Mouse (Mus musculus): ENCODE data around the gene Mgrn1.

Gene Mgrn1

DNA sequence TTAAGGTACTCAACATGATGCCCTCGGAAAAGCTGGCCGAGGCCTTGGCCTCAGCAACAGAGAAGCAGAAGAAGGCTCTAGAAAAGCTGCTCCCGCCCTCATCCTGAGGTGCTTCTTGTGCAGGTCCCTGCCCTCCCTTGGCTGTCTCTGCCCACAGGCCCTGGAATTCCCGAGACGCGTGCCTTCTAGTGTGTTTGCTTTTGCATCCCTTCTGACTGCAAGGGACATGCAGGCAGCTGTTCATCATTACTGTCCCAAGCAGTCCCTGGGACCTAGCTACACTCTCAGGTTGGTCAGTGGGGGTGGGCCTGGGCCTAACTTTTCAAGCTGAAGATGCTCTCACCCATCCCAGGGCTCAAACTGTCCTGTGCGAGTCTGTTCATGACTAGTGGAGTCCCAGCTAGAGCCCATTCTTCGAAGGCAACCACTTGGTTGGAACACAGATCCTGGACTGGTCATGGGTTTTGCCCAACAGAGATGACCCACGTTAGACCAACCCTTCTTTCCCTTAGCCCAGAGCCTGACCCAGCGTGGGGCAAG lies 54.3 kb downstream of the Mgrn1 start:
- DNase-seq (ENCODE audit: low read depth, low spot score), result no peak

DNA sequence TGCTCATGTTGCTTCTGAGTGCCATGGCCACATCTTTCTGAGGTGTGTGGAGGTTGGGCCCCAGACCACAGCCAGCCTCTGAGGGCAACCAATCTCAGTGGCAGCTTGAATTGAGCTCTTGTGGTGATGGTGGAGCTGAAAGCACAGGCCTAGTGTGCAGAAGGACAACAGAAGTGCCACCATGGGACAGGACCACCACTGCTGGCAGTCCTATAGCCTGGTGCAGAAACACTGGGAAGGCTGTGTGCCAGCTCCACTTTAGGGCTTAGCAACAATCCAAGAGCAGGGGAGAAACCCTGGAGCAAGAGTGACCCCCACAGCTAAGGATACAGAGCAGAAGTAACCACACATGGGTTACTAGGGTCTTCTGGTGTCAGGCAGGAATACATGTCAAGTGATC lies 55.0 kb downstream of the Mgrn1 start:
- no peak for DNase-seq (ENCODE audit: low read depth, low spot score)

DNA sequence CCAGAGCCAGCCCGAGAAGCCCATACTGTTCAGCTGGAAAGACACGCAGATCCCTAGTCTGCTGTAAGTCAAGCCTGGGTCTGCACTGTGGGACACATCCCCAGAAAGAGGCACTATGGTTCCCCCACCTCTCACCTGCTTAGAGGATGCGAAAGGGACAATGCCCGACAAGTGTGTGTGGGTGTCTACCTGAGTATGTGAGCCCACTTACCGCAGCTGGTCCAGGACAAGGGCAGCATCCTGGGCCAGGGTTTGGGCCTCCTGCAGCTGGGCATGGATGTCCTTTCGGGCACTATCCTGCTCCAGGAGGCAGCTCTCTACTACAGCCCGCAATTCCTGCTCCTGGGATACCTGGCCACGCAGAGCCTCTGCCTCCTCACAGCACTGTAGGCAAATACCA lies 56.8 kb downstream of the Mgrn1 start:
- DNase-seq (ENCODE audit: low read depth, low spot score), result no peak

DNA sequence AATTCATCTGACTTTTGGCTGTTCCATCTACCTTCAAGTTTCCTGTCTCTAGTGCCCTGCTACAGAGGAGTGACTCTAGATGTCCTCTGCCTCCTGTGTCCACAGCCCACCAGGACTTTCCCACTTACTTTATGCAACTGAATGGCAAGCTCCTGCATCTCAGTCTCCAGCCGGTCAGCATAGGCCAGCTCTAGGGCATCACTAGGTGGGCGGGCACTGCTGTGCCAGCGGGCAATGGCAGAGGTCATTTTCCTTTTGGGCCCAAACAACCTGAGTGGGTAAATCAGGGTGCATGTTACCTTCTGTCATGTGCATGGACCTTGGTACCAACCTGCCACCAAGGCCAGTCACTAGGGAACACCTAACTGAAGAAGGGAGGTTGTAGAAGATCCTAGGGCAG lies 57.4 kb downstream of the Mgrn1 start:
- DNase-seq (ENCODE audit: low read depth, low spot score), result no peak

DNA sequence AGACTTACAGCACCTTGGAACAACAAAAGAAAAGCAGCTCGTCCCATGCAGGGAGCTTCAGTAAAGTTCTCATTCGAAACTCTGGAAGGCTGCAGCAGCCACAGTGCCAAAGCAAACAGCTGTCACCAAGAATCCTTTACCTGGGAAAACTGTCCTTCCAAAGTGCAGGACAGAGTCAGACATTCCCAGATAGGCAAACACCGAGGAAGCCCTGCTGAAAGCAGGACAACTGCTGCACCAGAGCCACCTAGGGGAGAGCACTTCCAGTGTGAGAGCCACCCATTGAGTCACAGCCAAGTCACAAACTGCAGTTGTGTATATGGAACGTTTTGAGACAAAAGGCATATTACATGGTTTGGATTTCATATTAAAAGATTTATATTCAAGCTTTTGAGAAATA lies 59.4 kb downstream of the Mgrn1 start:
- DNase-seq (ENCODE audit: low read depth, low spot score), result no peak

DNA sequence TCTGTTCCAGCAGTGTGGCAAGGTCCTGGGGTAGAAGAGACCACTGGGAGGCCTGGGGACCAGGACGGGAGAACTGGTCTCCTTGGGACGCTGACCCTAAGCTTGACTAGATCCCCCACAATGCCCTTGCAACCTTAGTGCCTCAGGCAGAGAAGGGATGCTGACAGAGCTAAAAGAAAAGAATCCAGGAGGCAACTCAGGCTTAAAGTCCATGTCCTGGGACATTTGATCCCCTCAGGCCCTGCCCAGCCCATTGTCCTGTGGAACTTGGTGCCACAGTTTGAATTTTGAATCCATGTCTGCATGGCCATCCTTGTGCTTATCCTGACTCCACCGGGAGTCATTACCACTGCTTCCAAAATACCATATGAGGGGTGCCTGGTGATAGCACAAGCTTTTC lies 60.1 kb downstream of the Mgrn1 start:
- DNase-seq (ENCODE audit: low read depth, low spot score), result no peak

DNA sequence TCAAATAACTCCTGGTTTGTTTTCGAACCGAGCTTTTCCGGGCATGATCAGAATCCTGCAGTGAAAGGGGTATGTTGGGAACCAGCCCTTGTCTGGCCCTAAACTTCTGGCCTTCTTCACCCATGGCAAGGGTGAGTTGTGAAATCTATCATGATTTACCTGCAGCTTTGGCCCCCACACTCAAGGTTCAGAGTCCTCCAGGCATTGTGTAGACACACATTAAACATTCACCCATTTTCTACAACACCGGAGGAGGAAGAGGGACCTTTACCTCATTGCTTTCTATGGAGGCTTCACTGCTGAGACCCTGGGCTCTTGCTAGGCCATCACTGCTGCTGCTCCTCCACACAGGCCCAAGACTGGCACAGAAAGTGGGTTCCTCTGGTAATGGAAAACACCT lies 61.3 kb downstream of the Mgrn1 start:
- DNase-seq (ENCODE audit: low read depth, low spot score), result no peak

DNA sequence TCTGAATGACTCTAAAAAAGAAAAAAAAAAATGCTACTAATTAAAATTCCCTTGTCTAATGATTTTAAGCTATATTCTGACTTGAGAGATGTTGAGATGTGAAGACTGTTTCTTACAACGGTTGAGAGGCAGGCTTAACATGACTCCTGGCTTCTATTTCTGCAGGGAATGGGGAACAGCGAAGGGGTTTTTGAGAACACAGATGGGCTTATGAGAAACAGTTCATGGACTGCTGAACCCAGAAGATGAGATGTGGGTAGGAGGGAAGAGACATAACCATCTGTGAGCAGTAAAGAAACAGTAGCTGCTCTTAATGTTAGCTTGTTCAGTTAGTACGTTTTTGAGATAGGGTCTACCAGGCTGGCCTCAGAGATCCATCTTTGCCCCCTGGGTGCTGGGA lies 70.6 kb downstream of the Mgrn1 start:
- DNase-seq (ENCODE audit: low read depth, low spot score), result no peak

DNA sequence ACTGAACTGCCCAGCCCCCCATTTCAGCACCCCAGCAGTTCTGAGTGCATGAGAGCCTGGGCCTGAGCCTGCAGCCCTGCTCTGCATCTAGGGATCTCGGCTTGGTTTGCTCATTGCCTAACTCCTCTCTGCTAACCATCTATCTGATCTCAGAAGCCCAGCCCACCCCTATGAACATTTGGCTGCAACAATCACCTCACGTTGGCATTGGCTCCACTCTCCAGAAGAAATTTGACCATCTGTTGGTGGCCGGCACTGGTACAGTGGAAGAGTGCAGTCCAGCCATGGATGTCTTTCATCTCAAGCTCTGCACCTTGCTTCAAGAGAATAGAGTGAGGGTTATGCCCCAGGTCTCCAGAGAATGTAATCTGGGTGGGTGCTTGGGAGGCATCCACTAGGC lies 71.4 kb downstream of the Mgrn1 start:
- DNase-seq (ENCODE audit: low read depth, low spot score), result no peak

DNA sequence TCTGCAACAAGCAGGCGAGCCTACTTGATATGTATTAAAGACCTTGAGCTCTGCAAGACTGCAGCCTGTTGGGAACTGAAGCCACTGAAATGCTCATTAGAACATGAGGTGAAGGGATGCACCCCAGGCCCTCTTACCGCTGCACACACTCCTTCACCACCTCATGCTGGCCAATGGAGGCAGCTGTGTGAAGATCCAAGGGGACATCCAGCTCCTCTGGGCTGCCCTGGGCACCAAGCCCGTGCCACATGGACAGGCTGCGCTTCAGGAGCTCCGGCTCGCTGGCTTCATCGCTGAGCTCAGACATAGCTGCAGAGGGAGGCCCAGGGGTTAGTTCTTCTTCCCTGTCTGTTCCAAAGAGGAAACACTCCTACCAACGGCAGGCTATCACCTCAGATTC lies 74.2 kb downstream of the Mgrn1 start:
- no peak for DNase-seq (ENCODE audit: low read depth, low spot score)

DNA sequence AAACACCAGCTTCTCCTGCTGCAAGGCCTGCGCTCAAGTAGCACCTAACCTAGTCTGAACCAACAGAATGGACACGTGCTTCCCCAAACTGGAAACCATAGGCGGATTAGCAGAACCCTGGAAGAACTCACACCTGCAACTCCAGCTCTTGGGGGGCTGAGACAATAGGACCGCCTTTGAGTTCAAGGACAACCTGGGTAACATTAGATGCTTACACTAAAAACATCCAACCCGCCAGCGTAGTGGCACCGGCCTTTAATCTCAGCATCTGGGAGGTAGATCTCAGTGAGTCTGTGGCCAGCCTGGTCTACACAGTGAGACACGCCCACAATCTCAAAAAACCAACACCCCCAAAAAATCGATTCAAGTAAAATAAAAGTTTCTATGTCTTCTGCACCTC lies 77.3 kb downstream of the Mgrn1 start:
- no peak for DNase-seq (ENCODE audit: low read depth, low spot score)

DNA sequence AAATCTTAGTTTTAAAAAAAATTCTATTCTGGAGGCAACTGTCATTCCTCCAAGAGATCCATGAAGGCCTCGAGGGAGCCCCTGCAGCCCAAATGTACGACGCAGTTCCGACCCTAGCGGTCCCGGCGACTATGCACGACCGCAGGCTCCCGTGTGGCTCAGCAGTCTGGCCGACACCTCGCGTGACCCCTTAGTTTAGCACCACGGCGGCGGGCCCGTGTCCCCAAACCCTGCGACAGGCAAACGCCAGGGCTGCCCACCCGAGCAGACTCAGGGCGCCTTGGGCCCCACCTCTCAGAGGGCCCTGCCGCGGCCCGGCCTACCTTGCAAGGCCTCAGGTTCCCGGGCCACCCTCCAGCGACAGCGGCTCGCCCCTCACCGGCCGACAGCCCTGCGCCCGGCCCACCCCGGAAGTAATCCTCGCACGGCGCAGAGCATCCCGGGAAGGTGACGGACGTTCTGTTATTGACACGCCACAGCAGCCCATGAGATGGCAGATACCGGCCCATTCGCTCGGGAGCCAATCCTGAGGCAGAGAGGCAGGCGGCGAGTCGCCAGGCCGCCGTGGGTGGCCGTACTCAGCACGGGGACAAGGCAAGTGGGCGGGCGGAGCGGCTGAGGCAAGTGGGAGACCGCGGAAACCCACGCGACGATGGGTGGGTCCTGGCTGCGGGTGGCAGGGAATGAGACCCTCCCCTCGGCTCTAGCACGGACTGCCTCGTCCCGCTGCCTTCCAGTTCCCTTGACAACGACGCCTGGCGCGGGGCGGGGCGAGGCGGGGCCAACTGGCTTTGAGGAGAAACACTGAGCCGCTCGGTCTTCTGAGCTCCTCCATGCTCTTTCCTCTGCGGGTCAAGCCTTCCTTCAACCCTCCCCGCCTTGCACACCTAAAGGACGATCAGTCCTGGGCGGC lies 78.0 kb downstream of the Mgrn1 start, which contains the start of gene Anks3:
Anks3 (minus strand) TSS at position 409 of the 913 bp plus-strand sequence.
- DNase-seq (ENCODE audit: low read depth, low spot score), result peak; percentile 90

DNA sequence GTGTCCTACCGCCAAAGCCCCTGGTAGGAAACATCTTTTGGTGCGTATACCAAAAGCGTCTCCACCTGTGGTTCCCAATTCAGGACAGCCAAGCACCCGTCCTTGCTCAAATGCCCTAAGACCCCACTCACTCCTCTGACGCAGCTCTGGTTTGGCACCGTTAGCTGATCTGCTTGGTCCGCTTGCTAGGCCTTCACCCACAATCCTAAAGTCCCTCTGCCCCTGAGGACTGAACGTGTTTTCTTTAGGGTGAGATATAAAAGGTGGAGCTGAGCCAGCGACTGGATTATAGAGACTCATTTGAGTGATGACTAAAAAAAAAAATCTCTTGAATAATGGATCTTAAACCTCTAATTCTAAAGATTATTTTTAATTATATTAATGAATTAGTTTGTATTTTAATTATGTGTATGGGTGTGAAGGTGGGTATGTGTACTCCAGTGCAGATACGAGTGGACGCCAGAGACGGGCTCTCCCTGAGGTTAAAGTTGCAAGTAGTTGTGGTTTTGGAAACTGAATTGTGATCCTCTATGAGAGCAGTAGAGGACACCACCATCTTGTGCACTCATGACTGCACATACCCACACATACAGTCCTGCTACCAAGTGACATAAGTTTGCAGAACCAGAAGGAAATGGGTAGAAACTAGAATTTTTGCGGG lies 78.8 kb downstream of the Mgrn1 start:
- peak; percentile 3 for DNase-seq (ENCODE audit: low read depth, low spot score)

DNA sequence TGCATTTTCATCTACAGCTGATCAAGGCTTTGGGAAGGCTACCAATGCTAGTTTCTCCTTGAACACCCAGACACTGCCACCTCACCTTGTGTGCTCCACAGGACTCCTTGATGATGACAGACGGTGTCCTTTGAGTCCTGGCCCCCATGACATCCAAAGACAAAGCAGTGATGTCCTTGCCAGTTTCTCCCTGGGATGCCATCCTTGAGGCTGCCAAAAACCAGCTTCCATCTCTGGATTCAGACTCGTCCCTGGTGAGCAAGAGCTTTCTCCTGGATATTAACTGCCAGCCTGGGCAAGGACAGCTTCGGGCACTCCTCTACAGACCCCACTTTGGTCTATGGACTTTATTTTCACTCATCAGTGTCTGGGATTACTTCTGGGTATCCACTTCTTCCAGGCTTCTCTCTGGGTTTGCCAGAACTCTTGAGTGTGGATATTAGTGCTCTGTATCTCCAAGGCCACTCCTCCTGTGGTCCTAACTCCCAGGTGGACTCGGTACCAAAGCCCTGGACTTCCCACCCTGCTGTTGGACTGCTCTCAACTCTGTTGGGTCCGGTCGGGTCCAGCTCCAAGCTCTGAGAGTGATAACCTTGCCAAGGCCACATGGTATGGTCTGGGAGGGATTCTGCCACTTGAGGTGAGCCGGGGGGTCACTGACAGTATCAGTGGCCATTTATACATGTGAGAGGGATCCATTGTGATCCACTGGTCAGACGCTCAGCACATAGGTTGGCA lies 79.5 kb downstream of the Mgrn1 start:
- DNase-seq (ENCODE audit: low read depth, low spot score), result no peak

DNA sequence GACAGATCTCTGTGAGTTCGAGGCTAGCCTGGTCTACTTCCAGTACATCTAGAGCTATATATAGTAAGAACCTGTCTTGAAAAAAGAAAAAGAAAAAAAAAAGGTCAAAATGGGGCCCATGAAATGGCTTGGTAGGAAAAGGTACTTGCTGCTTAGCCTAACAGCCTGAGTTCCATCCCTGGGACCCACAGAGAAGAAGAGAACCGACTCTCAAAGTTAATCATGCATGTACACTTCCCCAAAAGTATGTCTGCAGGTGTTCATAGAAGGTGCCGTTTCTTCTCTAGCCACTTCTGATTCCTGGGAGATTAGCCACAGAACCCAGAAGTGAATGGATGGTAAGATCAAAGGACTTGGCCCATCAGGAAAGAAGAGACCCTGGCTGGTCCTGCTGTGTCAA lies 82.4 kb downstream of the Mgrn1 start:
- DNase-seq (ENCODE audit: low read depth, low spot score), result no peak

DNA sequence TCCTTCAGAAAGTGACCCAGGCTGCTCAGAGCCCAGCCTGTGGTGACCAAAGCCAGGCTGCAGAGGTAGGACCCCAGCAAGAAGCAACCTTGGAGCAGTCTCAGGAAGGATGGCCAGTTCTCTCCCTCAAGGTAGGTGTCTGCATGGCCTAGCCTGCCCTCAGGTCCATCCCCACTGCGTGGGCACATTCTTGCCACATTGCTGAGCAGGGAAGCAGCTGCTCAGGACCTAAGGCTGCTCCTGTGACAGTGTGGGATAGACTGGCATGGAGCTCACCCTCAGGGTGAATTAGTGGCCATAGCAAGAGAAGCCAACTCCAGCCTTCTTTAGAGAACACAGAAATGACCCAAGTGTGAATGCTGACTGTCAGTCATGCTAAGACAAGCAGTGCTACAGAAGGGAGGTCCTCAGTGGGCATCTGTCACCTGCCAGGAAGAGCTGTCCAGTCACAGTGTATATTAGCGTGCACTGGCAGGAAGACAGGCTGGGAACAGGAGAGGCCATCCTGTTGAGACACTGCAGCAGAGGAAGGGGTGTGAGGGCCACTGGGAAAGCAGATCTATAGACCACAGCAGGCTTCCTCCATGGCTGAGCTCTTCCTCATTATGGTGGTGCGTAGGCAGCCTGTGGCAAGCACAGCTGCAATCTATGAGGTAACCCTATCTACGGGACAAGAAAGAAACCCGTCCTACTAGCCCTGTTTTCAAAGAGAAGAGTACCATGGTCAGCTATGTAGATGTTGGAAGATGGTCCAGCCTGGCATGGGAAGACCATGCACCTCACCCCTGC lies 83.2 kb downstream of the Mgrn1 start:
- no peak for DNase-seq (ENCODE audit: low read depth, low spot score)

DNA sequence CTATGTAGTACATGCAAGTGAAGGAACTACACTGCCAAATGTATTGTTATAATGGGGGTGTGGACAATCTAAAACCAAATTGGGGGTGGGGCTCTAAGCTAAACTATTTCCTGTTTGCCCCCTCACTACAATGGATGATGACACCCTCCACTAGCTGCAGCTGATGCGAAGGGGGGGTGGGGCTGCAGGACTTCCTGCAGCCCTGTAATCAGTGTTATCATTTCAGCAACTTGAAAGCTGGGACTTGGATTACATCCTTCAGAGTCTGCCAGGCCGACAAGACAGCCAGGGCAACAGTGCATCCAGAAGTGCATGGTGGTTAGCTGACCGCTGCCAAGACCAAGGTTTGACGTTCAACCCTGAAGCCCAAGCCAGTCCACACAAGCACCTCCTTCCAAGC lies 85.6 kb downstream of the Mgrn1 start:
- no peak for DNase-seq (ENCODE audit: low read depth, low spot score)

DNA sequence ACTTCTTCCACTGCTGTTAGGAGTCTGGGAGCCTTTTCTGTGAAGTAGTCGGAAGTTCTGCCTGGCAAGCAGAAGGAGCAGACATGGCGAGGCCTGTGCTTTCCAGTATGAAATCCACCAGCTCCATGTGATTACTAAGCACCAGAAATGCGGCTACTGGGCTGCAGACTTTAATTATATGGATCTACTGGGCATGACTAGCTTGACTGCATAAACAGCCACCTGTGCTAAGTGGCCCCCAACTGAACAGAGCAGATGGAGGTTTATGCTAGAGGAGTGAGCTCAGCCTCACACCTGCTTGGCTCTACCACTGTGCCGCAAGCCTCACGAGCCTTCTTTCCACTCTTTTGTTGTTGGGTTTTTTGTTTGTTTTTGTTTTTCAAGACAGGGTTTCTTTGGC lies 88.5 kb downstream of the Mgrn1 start:
- DNase-seq (ENCODE audit: low read depth, low spot score), result no peak

DNA sequence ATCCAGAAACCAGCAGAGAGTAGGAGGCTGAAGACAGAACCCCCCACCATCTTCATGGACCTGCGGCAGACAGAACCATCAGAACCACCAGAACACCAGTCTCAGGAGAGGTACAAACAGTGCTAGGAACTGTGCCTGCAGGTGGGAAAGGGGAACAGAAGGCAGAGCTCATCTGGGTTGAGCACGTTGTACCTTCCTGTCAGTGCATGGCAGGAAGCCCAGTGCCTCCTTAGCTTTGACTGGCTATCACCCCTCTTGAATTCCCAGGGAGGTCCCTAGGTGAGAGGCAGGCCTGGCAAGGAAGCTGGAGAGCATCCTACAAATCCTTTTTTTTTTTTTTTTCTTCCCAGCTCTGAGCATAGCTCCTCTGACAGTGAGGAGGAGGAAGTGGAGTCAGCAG lies 90.1 kb downstream of the Mgrn1 start:
- no peak for DNase-seq (ENCODE audit: low read depth, low spot score)

DNA sequence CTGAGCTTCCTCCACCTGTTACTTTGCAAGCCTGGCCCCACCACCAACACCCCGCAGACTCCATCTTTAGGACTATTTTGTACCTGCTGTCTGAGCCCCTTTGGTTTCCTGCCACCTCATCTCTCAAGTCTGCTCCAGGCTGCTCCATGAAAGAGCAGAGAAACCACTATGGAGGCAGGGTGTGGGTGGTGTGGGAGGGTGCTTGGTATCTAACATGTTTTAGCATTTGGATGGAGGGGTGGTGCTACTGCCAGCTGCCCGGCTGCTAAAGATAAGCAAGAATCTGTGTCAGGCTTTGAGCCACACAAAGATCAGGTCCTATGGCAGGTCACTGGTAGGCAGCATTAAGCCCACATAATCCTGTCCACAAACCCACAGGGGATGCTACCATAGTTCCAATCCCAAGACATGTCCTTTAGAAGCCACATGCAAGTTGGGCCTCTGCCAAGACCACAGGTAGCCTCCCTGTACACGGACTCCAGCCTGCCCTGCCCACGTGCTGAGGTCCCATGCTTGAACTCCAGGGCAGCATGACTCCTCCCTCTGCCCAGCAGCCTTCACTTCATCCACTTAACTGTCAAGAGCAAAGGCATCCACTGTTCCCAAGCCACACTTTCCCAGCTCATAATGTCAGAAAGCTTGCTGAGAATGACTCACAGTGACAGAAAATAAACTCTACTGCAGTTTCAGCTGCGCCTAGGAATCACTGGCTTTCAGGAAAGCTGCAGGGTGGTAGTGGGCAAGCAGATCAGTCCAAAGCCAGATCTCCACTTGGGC lies 92.4 kb downstream of the Mgrn1 start:
- DNase-seq (ENCODE audit: low read depth, low spot score), result no peak
